Mouse (Mus musculus): ENCODE measurements around the gene Hao1. TPM values are rescaled to one million over a fixed set of nuclear protein-coding genes. Genes with fewer than 3 reads are reported as not detected.

Hao1 gene
- total RNA-seq (2021) = 0.88 and 1.3 TPM in 2 replicates
- long read RNA-seq, transcript Hao1-201 (8 exons, 2,045 nt) = major isoform, 290 of 324 reads
- long read RNA-seq, partial matches to known transcripts = 18 of 324 reads
- long read RNA-seq, other reads (novel, unspliced or antisense) = 16 of 324 reads

GRCm38 (mm10) chr2:134554221-134554727 lies at the start of gene Hao1:
Hao1 (minus strand) TSS chr2:134554368.
- no peak for DNase-seq

GRCm38 (mm10) chr2:134591081-134591694 lies 37.0 kb upstream of the Hao1 start:
- no peak for DNase-seq

- DNase-seq = no peak
Observed at GRCm38 (mm10) chr2:134585243-134585642, 31.1 kb upstream of the Hao1 start.

- DNase-seq = no peak
Observed at GRCm38 (mm10) chr2:134559422-134559821, 5.3 kb upstream of the Hao1 start.

- no peak for DNase-seq
Observed at GRCm38 (mm10) chr2:134552358-134552757, 1.8 kb downstream of the Hao1 start.

GRCm38 (mm10) chr2:134549770-134550169 lies 4.4 kb downstream of the Hao1 start:
- DNase-seq = peak; percentile 67

- no peak for DNase-seq
Observed at GRCm38 (mm10) chr2:134545116-134545515, 9.1 kb downstream of the Hao1 start.

GRCm38 (mm10) chr2:134544321-134545065 lies 9.7 kb downstream of the Hao1 start:
- DNase-seq = no peak

- DNase-seq = no peak
Observed at GRCm38 (mm10) chr2:134543501-134543900, 10.7 kb downstream of the Hao1 start.

GRCm38 (mm10) chr2:134541019-134541418 lies 13.1 kb downstream of the Hao1 start:
- DNase-seq = no peak

GRCm38 (mm10) chr2:134538451-134538850 lies 15.7 kb downstream of the Hao1 start:
- no peak for DNase-seq

- no peak for DNase-seq
Observed at GRCm38 (mm10) chr2:134528122-134528810, 25.9 kb downstream of the Hao1 start.

- peak; percentile 6 for DNase-seq
Observed at GRCm38 (mm10) chr2:134527419-134528114, 26.6 kb downstream of the Hao1 start.

- DNase-seq = no peak
Observed at GRCm38 (mm10) chr2:134518042-134518441, 36.1 kb downstream of the Hao1 start.

- no peak for DNase-seq
Observed at GRCm38 (mm10) chr2:134499777-134500176, 54.4 kb downstream of the Hao1 start.

- no peak for DNase-seq
Observed at GRCm38 (mm10) chr2:134498450-134498849, 55.7 kb downstream of the Hao1 start.

- DNase-seq = no peak
Observed at GRCm38 (mm10) chr2:134488671-134489070, 65.5 kb downstream of the Hao1 start.

GRCm38 (mm10) chr2:134486055-134486834 lies 67.9 kb downstream of the Hao1 start:
- no peak for DNase-seq

- DNase-seq = no peak
Observed at GRCm38 (mm10) chr2:134482683-134483082, 71.5 kb downstream of the Hao1 start.

- DNase-seq = peak; percentile 63
Observed at GRCm38 (mm10) chr2:134481759-134482158, 72.4 kb downstream of the Hao1 start.

- no peak for DNase-seq
Observed at GRCm38 (mm10) chr2:134481174-134481573, 73.0 kb downstream of the Hao1 start.
